Mouse (Mus musculus) myocyte (in vitro differentiated cells): ENCODE measurements around the gene Pdcd4. TPM values are rescaled to one million over a fixed set of nuclear protein-coding genes. Genes with fewer than 3 reads are reported as not detected.
A peak's percentile ranks its signal among the peaks of the same experiment; 100 is the strongest.
"Not testable (repeated sequence)": the region's sequence is repeated elsewhere in the genome, so short reads cannot be mapped to it uniquely, and the experiment has no call there.

ENCODE experiments used
- H3K27me3 ChIP-seq: one replicate; pipeline ENCODE4 v1.6.1; 2011; ENCODE audit not compliant: control insufficient read depth, insufficient read depth, insufficient read length
- H3K36me3 ChIP-seq: one replicate; pipeline ENCODE4 v1.6.1; 2011; ENCODE audit not compliant: control insufficient read depth, insufficient read depth
- H3K4me2 ChIP-seq: one replicate; pipeline ENCODE4 v1.6.1; 2011; ENCODE audit warnings: low read depth, control low read depth
- H3K4me3 ChIP-seq: one replicate; pipeline ENCODE4 v1.5.1; 2011; ENCODE audit warnings: mild to moderate bottlenecking, control low read depth, moderate library complexity
- H3K79me2 ChIP-seq: one replicate; pipeline ENCODE4 v1.6.1; 2011; ENCODE audit not compliant: control insufficient read depth, insufficient read depth
- H3ac ChIP-seq: one replicate; pipeline ENCODE4 v1.6.1; 2011; ENCODE audit not compliant: control insufficient read depth, insufficient read length
- CEBPB ChIP-seq: IDR thresholded peaks from 2 replicates; pipeline ENCODE4 v1.6.1; 2011; ENCODE audit warnings: mild to moderate bottlenecking, moderate library complexity; ENCODE audit not compliant: poor library complexity, insufficient read depth, severe bottlenecking
- E2F4 ChIP-seq: IDR thresholded peaks from one replicate; pipeline ENCODE4 v1.6.1; 2011; ENCODE audit warnings: mild to moderate bottlenecking, control low read depth, moderate library complexity; ENCODE audit not compliant: insufficient read depth
- MAX ChIP-seq: IDR thresholded peaks from one replicate; pipeline ENCODE4 v1.6.1; 2011; ENCODE audit warnings: low read depth, mild to moderate bottlenecking, control low read depth
- MYOD1 ChIP-seq, 3 experiments: IDR thresholded peaks; one replicate each; pipeline ENCODE4 v1.6.1; 2011; ENCODE audit warnings: control low read depth in 2 of 3, low read depth in 2 of 3, mild to moderate bottlenecking in 2 of 3, moderate library complexity in 1 of 3; ENCODE audit not compliant: insufficient read length in 2 of 3, control insufficient read depth in 1 of 3
- MYOG ChIP-seq, 3 experiments: IDR thresholded peaks; one replicate each; pipeline ENCODE4 v1.6.1; 2011; ENCODE audit warnings: control low read depth in 2 of 3, low read depth in 2 of 3, mild to moderate bottlenecking in 2 of 3; ENCODE audit not compliant: insufficient read length in 2 of 3, control insufficient read depth in 1 of 3, insufficient read depth in 1 of 3
- POLR2A ChIP-seq: IDR thresholded peaks from one replicate; pipeline ENCODE4 v1.6.1; 2011; ENCODE audit warnings: low read depth, mild to moderate bottlenecking, control low read depth, moderate library complexity; ENCODE audit not compliant: insufficient read length
- POLR2AphosphoS2 ChIP-seq: IDR thresholded peaks from one replicate; pipeline ENCODE4 v1.6.1; 2011; ENCODE audit warnings: low read depth, control low read depth; ENCODE audit not compliant: insufficient read length
- REST ChIP-seq: IDR thresholded peaks from one replicate; pipeline ENCODE4 v1.6.1; 2011; ENCODE audit warnings: mild to moderate bottlenecking, control low read depth, moderate library complexity; ENCODE audit not compliant: insufficient read depth, insufficient read length
- SRF ChIP-seq: IDR thresholded peaks from one replicate; pipeline ENCODE4 v1.6.1; 2011; ENCODE audit warnings: low read depth; ENCODE audit not compliant: control insufficient read depth, insufficient read length
- TCF12 ChIP-seq: IDR thresholded peaks from one replicate; pipeline ENCODE4 v1.6.1; 2011; ENCODE audit warnings: mild to moderate bottlenecking, control low read depth; ENCODE audit not compliant: poor library complexity, insufficient read depth, severe bottlenecking
- TCF3 ChIP-seq: IDR thresholded peaks from one replicate; pipeline ENCODE4 v1.6.1; 2011; ENCODE audit warnings: low read depth, control low read depth; ENCODE audit not compliant: insufficient read length
- USF1 ChIP-seq: IDR thresholded peaks from one replicate; pipeline ENCODE4 v1.6.1; 2011; ENCODE audit warnings: low read depth, mild to moderate bottlenecking, control low read depth, moderate library complexity
- polyA plus RNA-seq: library from polyadenylated mRNA; unstranded; fragments of >200 nt; fragmentation: generic; extraction: Trizol; gene quantifications from one replicate; pipeline ENCODE4 v1.2.1, GENCODE M21; 2012; ENCODE audit warnings: missing spikeins

The Pdcd4 gene
- polyA plus RNA-seq, 1 experiment, result 8.4 TPM

- H3K4me3 ChIP-seq, result peak overlapping the region; percentile 62
- TF ChIP-seq TCF12 (no peak), POLR2AphosphoS2 (no peak), USF1 (no peak), MYOG (IDR thresholded peaks at IDR 0.05; ENCODE audit: control insufficient read depth in 1 of 3, insufficient read depth in 1 of 3, insufficient read length in 2 of 3, low read depth in 2 of 3) (no peak), TCF3 (no peak), MAX (no peak), SRF (no peak), POLR2A (no peak), REST (no peak)
- peak overlapping the region; percentile 98 for H3ac ChIP-seq
- H3K27me3 ChIP-seq, result no peaks in the 10 kb centered on the region
- H3K36me3 ChIP-seq, result no peaks in the 10 kb centered on the region
- peaks cover 50% of the 10 kb centered on the region for H3K79me2 ChIP-seq
- peak overlapping the region; percentile 71 for H3K4me2 ChIP-seq
Measured at GRCm38 (mm10) chr19:53945171-53946042, 53.4 kb downstream of the Pdcd4 start.

GRCm38 (mm10) chr19:53957513-53957912 is 65.5 kb downstream of the Pdcd4 start:
- TF ChIP-seq E2F4, result no peak
- TF ChIP-seq TCF3, result no peak
- no peak for TF ChIP-seq REST
- TF ChIP-seq POLR2AphosphoS2, result no peak
- no peak for TF ChIP-seq SRF
- TF ChIP-seq USF1, result no peak
- TF ChIP-seq MAX, result no peak
- no peak for TF ChIP-seq CEBPB
- TF ChIP-seq MYOD1 (IDR thresholded peaks at IDR 0.05; ENCODE audit: control insufficient read depth in 1 of 3, insufficient read length in 2 of 3, low read depth in 2 of 3), result no peak
- TF ChIP-seq TCF12, result no peak
- TF ChIP-seq POLR2A, result no peak
- TF ChIP-seq MYOG (IDR thresholded peaks at IDR 0.05; ENCODE audit: control insufficient read depth in 1 of 3, insufficient read depth in 1 of 3, insufficient read length in 2 of 3, low read depth in 2 of 3), result no peak
- Histone ChIP-seq H3ac (no peak overlapping the region), H3K4me3 (no peak overlapping the region), H3K36me3 (no peaks in the 10 kb centered on the region), H3K4me2 (no peak overlapping the region), H3K27me3 (no peaks in the 10 kb centered on the region), H3K79me2 (peaks cover 99% of the 10 kb centered on the region)

- Histone ChIP-seq H3K36me3 (no peaks in the 10 kb centered on the region), H3K27me3 (no peaks in the 10 kb centered on the region), H3K4me3 (no peak overlapping the region), H3K79me2 (peaks cover 97% of the 10 kb centered on the region), H3ac (no peak overlapping the region), H3K4me2 (no peak overlapping the region)
- TF ChIP-seq CEBPB (peak; percentile 91), POLR2AphosphoS2 (no peak)
Measured at GRCm38 (mm10) chr19:53962511-53962910, 70.5 kb downstream of the Pdcd4 start.

- H3K27me3 ChIP-seq, H3K4me2 ChIP-seq, H3K36me3 ChIP-seq, H3ac ChIP-seq, H3K4me3 ChIP-seq: not testable (repeated sequence)
- H3K79me2 ChIP-seq, result peaks cover 96% of the 10 kb centered on the region
Measured at GRCm38 (mm10) chr19:53964347-53964746, 72.3 kb downstream of the Pdcd4 start.

GRCm38 (mm10) chr19:53964910-53965633 is 73.0 kb downstream of the Pdcd4 start:
- Histone ChIP-seq H3K27me3 (no peaks in the 10 kb centered on the region), H3K36me3 (no peaks in the 10 kb centered on the region), H3K4me3 (no peak overlapping the region), H3ac (no peak overlapping the region), H3K79me2 (peaks cover 96% of the 10 kb centered on the region), H3K4me2 (no peak overlapping the region)
- no peak for TF ChIP-seq MYOG (IDR thresholded peaks at IDR 0.05; ENCODE audit: control insufficient read depth in 1 of 3, insufficient read depth in 1 of 3, insufficient read length in 2 of 3, low read depth in 2 of 3)
- no peak for TF ChIP-seq MYOD1 (IDR thresholded peaks at IDR 0.05; ENCODE audit: control insufficient read depth in 1 of 3, insufficient read length in 2 of 3, low read depth in 2 of 3)
- TF ChIP-seq MAX, result no peak
- no peak for TF ChIP-seq E2F4
- no peak for TF ChIP-seq USF1
- no peak for TF ChIP-seq REST
- TF ChIP-seq CEBPB, result no peak
- TF ChIP-seq POLR2AphosphoS2, result no peak
- no peak for TF ChIP-seq POLR2A
- TF ChIP-seq TCF3, result no peak
- TF ChIP-seq TCF12, result no peak
- TF ChIP-seq SRF, result no peak
